Mouse (Mus musculus) testis, adult 2 months (tissue): ENCODE data around the gene Tnpo2.
A peak's percentile ranks its signal among the peaks of the same experiment; 100 is the strongest.

Source experiments
- CTCF ChIP-seq: fragments of 200-500 bp; IDR thresholded peaks from 2 replicates; pipeline ENCODE4 v1.5.1; 2012; ENCODE audit warnings: low read depth, mild to moderate bottlenecking, inconsistent platforms, low read length, moderate library complexity; ENCODE audit not compliant: control insufficient read depth, insufficient read depth, insufficient replicate concordance
- POLR2A ChIP-seq: fragments of 200-500 bp; IDR thresholded peaks from 2 replicates; pipeline ENCODE4 v1.6.1; 2012; ENCODE audit warnings: low read depth, mild to moderate bottlenecking, inconsistent platforms, low read length, moderate library complexity; ENCODE audit not compliant: control insufficient read depth

DNA sequence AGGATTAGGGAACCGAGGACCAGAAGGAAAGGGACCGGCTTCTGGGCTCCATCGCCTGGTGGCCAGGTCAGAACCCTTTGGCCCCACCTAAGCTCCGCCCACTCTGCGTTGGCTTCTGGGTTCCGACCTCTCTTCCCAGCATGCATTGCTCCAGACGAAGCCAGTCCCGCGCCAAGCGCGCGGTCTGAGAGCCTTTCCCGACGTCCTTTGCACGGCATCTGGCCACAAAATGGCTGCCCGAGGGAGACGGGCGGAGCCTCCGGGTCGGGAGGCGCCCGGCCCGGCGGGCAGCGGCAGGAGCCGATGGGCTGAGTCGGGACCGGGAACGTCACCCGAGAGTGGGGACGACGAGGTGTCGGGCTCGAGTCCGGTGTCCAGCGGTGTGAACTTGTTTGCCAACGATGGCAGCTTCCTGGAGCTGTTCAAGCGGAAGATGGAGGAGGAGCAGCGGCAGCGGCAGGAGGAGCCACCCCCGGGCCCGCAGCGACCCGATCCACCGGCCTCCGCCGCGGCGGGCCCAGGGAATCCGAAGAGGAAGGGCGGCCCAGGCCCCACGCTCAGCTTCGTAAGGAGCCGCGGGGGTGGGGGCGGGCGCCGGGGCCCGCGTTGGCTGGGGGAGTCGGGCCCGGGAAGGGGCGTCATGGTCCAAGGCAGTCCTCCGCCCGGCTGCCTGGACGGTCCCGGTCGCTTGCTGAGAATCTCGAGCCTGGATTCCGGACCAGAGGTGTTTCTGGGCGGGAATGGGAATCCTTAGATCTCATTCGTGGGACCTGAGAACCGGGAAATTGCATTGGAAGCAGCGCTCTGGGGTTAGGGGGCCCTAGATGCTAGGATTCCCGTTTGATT lies 9.8 kb upstream of the Tnpo2 start, which contains the start of gene Trir:
- peak; percentile 94 for TF ChIP-seq POLR2A
- no peak for TF ChIP-seq CTCF
